Mouse (Mus musculus) regulatory T cell (primary cell): ENCODE results near the gene Krtap2-4.
"Not testable (repeated sequence)": the region's sequence is repeated elsewhere in the genome, so short reads cannot be mapped to it uniquely, and the experiment has no call there.

Experiments used
- in situ Hi-C: fragments of 300-600 bp; cut with MboI, MseI; formaldehyde crosslinking; loops from one replicate; pipeline ENCODE4 v1.15.1; 2025; ENCODE audit warnings: high pct_unique_total_duplicates

Krtap2-4 gene

DNA sequence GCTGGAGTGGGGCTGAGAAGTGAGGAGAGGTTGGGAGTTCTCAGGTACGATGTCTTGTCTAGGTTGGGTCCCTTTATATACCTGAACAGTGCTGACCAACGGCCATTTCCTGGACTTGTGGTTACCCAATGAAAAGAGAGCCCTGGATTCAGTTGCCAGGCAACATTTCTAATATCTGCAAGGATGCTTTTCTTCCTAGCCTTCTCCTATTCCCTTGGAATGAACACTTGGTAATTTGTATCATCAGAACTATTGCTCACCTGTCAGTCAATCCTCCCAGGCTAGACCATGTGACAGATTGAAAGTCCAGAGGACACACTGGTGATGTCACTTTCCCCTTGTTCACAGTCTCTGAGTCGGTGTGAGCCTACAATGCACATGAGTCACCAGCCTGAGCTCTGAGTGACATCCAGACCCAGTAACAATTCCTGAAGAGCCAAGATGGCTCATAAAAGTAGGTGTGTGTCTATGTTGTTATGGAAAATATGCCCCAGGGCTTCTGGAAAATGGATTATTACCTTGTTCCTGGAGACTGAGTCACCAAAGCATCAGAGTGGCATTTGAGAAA lies at the start of gene Krtap2-4:
TSS of gene Krtap2-4 (minus strand) at position 51 of the 568 bp plus-strand sequence.
- in situ Hi-C loops = no loop called here

DNA sequence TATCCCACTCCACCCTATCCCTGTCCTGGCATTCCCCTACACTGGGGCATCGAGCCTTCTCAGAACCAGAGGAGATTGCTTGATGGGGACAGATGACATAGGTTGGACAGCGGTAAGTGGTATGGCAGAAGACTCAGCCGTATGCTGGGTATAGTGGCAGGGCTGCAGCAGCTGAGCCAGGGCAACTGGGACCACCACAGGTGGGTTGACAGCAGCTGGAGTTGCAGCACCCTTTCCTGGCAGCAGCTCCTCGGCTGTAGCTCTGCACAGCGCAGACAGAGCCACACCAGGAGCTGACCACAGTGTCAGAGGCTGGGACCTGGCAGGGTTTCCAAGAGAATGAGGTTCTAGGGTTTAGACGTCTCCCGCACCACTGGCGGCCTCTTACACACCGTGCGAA lies 48.2 kb upstream of the Krtap2-4 start:
- in situ Hi-C loops = no loop called here

DNA sequence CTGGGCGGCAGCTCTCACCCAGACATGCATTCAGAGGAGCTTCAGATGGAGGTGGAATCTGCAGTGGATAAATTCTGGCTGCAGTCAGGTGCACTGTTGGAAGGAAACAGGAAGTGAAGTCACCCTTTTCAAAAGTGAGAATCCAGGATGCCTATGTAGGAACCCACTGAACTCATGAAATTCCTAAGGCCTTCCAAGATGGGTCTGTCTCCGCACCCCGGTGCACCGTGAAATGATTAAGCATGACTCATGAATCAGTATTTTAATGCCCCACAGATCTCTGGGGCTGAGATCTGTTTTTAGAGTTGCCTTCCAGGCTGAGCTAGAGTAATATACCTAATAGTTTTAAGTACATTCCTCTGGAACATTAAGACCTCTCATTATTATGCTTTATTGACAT lies 44.6 kb upstream of the Krtap2-4 start:
- in situ Hi-C loops = no loop called here

DNA sequence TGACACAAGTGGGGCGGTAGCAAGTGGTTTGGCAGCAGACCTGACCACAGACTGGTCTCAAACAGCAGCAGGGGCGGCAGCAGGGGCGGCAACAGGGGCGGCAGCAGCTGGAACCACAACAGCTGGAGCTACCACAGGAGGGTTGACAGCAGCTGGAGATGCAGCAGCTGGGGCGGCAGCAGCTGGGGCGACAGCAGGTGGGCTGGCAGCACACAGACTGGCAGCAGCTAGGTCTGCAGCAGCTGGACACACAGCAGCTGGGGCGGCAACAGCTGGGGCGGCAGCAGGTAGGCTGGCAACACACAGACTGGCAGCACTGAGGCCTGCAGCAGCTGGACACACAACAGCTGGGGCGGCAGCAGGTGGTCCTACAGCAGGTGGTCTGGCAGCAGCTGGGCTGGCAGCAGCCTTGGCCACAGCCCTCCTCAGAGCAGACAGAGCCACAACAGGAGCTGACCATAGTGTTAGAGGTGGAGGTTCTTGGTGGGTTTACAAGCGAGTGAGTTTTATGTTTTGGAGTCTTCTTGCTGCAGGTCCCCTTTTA lies 43.9 kb upstream of the Krtap2-4 start, which contains the start of gene Gm11563:
TSS of gene Gm11563 (minus strand) at position 494 of the 544 bp plus-strand sequence.
- in situ Hi-C loops = not testable (repeated sequence)

DNA sequence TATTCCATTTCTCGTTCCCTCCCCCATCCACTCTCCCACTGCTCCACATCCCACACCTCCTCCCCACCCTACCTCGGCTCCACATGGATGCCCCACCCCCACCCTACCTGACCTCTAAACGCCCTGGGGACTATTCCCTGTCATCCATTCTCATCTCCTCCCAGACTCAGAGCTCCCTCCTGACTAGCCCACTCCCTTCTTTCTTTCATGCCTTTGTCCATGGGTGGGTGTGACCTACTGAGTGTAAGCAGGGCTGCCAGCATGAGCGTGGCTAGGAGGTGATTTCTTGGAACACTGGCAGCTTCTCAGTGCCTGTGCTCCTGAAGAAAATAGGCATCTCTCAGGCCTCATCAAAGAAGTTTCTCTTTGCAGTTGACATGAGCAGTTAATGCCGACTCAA lies 42.4 kb upstream of the Krtap2-4 start:
- in situ Hi-C loops = no loop called here

DNA sequence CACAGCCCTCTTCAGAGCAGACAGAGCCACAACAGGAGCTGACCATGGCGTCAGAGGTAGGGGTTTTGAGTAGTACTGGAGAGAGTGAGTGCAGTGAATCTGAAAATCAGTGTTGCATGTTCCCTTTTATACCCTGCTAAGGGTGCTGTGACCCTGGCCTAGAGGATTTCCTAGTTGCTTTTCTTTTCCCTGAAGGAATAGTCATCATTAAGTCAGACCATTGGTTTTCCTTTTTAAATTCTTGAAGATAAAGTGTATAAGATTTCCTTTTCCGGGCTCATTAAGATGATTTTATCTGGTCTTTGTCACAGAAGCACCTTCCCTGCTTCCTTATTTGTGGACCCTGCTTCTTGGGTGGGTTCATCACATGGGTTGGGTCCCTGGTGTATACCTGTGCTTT lies 35.5 kb upstream of the Krtap2-4 start, which contains the start of gene Gm11555:
TSS of gene Gm11555 (minus strand) at position 101 of the 400 bp plus-strand sequence.
- in situ Hi-C loops = no loop called here

DNA sequence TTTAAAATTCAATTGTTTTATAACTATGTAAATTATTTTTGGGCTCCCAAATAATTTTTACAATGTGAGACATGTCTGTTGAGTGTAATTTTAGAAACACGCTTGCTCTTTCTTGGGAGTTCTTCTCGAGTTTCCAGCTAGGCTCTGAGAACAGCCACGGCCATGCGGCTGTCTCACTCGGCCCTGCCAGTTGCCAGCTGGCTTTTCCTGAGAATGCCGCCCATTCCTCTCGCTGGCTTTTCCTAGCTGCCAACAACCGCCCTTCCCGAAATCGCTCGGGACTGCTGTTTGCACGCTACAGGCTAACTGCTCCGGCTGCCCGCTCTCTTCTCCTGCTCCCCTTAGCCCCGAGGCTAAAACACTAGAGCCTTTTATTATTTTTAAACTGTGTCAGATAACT lies 31.8 kb upstream of the Krtap2-4 start:
- in situ Hi-C loops = no loop called here

DNA sequence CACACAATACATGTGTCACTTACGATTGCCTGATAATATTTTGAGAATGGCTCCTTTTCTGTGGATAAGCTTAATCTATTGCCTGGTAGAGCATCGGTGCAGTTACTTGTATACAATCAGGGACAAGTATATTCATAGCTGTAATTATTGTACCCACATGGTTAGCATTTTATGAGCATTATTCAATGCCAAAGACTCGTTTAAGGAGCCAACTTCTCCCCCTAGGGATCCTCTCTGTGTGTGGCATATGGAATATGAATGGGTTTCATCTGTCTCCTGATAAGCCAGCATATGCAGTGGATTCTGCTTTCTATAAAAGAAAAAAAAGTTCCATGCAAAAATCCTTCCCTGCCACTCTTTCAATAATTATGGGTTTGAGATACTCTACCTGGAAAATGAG lies 29.7 kb upstream of the Krtap2-4 start:
- in situ Hi-C loops = no loop called here

DNA sequence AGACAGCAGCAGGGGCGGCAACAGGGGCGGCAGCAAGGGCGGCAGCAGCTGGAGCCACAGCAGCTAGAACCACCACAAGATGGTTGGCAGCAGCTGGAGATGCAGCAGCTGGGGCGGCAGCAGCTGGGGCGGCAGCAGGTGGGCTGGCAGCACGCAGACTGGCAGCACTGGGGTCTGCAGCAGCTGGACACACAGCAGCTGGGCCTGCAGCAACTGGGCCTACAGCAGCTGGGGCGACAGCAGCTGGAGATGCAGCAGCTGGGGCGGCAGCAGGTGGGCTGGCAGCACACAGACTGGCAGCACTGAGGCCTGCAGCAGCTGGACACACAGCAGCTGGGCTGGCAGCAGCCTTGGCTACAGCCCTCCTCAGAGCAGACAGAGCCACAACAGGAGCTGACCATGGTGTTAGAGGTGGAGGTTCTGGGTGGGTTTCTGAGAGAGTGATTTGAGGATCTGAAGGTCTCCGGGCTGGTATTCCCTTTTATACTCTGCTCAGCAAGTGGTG lies 29.0 kb upstream of the Krtap2-4 start, which contains the start of gene Krtap4-7:
TSS of gene Krtap4-7 (minus strand) at position 455 of the 505 bp plus-strand sequence.
- in situ Hi-C loops = not testable (repeated sequence)

DNA sequence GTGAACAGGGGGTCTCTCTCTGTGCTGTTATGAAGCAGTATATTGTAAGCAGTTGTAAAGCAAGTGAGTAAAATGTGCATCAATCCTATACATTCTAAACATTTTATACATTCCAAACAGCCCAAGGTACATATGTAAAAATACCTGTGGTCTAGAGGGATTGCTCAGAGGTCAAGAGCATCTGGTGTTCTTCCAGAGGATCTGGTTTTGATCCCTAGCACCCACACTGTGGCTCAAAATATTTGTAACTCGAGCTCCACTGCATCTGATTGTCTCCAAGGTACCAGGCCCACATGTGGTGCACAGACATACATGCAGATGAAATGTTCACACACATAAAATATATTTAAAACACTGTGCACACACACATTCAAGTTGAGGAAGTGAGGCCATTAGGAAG lies 26.3 kb upstream of the Krtap2-4 start:
- in situ Hi-C loops = no loop called here

DNA sequence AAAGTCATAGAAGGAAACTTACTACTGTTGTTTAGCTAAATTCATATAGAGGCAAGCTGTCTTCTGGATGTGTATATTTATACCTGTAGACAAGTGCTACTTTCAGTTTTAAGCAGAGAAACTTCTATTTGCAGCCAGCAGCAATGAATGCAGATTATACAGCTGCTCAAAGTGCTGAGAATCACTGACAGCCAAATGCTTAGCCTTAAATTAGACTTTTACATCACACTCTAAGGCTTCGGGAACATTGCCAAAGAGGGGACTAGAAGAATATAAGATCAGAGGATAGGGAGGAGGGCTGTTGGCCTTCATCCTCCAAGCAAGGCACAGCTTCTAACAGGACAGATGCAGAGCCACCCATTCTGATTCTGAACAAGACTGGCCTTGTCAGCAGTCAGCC lies 22.4 kb upstream of the Krtap2-4 start:
- in situ Hi-C loops = no loop called here

DNA sequence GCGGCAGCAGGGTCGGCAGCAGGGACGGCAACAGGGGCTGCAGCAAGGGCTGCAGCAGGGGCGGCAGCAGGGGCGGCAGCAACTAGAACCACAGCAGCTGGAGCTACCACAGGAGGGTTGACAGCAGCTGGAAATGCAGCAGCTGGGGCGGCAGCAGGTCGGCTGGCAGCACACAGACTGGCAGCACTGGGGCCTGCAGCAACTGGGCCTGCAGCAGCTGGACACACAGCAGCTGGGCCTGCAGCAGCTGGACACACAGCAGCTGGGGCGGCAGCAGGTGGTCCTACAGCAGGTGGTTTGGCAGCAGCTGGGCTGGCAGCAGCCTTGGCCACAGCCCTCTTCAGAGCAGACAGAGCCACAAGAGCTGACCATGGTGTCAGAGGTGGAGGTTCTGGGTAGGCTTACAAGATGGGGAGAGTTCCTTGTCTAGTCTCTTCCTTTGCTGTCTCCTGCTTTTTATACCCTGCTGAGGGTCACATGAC lies 20.0 kb upstream of the Krtap2-4 start, which contains the start of gene Krtap4-2:
TSS of gene Krtap4-2 (minus strand) at position 432 of the 482 bp plus-strand sequence.
- in situ Hi-C loops = no loop called here

DNA sequence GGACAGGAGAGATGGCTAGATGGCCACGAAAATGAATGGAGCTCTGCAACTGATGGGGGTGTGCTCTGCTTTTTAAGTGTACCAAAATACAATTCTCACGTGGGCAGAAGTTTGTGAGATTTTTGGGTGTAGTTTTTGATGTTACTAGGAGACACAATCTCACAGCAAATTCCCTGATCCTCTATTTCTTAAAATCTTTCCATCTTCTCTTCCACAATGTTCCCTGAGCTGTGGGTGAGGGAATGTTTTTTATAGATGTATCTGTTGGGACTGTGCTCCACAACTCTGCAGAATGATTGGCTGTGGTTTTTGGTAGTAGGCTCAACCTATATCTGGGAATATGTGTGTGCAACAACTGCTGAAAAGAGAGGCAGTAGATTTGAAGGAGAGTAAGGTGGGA lies 18.6 kb upstream of the Krtap2-4 start:
- in situ Hi-C loops = no loop called here

DNA sequence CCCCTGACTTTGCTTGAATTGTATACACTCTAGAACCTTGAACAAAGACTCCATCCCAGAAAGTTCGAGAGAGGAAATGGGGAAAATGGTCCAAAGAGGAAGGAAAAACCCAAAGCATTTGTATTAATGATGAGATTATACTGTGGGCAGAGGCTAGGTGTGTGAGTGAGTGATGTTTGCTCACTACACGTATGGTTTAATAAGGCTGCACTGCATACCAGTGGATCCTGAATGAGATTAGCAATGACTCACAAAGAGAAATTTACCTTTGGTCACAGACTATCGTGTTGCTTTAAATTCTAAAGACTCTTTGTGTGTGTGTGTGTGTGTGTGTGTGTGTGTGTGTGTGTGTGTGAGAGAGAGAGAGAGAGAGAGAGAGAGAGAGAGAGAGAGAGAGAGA lies 16.2 kb upstream of the Krtap2-4 start:
- in situ Hi-C loops = no loop called here

DNA sequence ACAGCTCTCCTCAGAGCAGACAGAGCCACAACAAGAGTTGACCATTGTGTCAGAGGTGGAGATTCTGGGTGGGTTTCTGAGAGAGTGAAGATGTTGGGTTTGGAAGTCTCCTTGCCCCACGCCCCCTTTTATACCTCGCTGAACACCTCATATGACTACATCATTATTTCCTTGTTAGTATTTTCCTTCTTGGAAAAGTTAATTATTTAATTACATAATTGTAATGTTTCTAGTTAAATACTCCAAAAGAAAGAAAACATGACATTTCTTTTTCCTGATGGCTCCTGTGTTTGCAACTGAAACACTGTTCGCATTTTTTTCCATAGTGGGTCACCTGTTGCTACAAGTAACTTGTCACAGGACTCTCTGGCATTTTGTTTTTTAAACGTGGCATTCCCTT lies 13.5 kb upstream of the Krtap2-4 start, which contains the start of gene Krtap4-1:
TSS of gene Krtap4-1 (minus strand) at position 101 of the 400 bp plus-strand sequence.
- in situ Hi-C loops = no loop called here

DNA sequence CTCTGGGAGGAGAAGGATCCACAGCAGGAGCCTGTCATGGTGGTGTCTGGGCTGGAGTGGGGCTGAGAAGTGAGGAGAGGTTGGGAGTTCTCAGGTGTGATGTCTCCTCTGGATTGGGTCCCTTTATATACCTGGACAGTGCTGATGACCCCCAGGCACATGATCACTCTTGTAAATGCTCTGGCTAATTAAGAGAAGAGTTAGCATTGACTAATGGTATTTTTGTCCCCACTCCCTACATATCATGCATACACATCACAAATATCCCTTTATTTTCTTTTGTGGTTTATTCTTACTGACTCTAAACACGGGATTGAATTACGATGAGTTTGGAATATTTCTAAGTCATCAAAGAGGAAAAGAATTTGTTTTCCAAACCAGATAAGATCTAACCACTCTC lies 5.7 kb upstream of the Krtap2-4 start, which contains the start of gene Gm11562:
TSS of gene Gm11562 (minus strand) at position 101 of the 400 bp plus-strand sequence.
- in situ Hi-C loops = no loop called here

DNA sequence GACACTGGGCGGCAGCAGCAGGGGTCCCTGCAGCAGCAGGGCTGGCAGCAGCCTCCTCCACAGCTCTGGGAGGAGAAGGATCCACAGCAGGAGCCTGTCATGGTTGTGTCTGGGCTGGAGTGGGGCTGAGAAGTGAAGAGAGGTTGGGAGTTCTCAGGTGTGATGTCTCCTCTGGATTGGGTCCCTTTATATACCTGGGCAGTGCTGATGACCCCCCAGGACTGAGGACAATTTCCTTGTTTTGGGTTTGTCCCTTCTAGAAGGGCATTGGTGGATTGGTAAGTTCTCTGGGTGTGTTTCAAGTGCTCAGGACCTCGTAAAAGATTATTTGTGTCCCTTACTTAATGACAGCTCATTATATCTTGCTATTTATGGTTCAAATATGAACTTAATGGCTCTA lies 4.6 kb downstream of the Krtap2-4 start, which contains the start of gene Gm11937:
TSS of gene Gm11937 (minus strand) at position 101 of the 400 bp plus-strand sequence.
- in situ Hi-C loops = not testable (repeated sequence)

DNA sequence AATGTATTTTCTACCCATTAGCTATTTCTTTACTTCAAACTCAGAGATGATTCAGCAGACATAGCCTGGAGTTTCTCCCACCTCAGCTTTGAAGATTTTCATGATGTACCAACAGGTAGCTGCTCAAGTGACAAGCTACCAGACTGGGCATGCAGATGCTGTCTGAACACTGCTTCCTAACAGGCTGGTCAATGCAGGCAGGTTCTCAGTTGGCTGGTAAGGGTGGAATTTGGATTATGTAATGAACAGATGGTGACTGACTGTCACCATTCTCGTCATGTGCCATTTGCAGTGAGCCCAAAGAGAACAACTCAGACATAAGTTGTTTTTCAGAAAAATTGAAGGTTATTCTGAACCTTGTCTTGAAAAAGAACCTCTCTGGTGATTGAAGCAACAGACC lies 5.5 kb downstream of the Krtap2-4 start:
- in situ Hi-C loops = no loop called here

DNA sequence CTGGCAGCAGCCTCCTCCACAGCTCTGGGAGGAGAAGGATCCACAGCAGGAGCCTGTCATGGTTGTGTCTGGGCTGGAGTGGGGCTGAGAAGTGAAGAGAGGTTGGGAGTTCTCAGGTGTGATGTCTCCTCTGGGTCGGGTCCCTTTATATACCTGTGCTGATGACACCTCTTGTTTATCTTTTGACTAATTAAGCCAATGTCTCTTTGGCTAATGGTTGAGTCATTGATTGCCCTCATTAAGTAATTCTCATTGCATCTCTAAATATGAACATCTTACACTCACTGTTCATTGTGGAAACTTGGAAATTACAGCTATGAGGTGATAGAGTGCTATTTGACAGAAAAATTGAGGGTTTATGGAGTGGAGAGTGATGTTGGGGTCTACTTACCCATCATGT lies 11.4 kb downstream of the Krtap2-4 start, which contains the start of gene Gm11938:
TSS of gene Gm11938 (minus strand) at position 101 of the 400 bp plus-strand sequence.
- in situ Hi-C loops = not testable (repeated sequence)

DNA sequence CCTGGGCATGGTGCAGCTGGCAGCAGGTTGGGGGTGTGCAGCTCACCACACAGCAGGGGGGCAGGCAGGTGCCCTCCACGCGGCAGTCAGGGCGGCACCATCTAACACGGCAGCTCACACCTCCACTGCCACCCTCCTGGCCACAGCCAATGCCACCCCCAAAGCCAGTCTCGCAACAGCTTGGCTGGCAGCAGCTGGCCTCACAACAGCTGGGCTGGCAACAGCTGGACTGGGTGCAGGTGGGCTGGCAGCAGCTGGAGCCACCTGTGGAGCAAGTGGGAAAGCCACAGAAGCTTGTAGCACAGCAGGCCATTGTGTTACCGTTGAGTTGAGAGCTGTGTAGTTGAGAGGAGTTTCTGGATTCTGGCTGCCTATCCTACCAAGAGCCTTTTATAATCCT lies 16.9 kb downstream of the Krtap2-4 start, which contains the start of gene Krtap9-3:
TSS of gene Krtap9-3 (minus strand) at position 364 of the 400 bp plus-strand sequence.
- in situ Hi-C loops = not testable (repeated sequence)

DNA sequence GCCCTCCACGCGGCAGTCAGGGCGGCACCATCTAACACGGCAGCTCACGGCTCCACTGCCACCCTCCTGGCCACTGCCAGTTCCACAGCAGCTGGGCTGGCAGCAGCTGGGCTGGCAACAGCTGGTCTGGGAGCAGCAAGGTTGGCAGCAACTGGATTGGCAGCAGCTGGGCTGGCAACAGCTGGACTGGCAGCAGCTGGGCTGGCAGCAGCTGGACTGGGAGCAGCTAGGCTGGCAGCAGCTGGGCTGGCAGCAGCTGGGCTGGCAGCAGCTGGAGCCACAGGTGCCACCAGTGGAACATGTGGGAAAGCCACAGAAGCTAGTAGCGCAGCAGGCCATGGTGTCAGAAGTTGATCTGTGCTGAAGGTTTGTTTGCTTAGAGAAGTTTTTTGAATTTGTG lies 23.7 kb downstream of the Krtap2-4 start, which contains the start of gene Krtap1-3:
TSS of gene Krtap1-3 (minus strand) at position 359 of the 400 bp plus-strand sequence.
- in situ Hi-C loops = no loop called here

DNA sequence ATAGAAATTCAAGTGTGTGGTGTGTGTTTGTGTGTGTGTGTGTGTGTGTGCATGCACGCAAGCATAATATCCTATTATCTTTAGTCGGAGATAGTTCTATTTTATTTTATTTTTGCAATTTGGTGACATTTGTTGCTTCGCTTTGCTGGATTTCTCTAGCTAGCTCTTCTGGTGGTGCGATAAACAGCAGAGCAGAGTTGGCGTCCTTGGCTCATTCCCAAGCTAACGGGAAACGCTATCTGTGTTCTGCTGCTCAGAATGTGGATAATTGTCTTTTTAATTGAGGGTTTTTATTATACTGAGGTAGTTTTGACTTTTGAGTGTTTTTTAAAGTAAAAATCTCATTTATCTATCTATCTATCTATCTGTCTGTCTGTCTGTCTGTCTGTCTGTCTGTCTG lies 29.6 kb downstream of the Krtap2-4 start:
- in situ Hi-C loops = no loop called here
